Mouse (Mus musculus) lung, embryonic 15.5 days (tissue): ENCODE results near the gene Relb. TPM values are rescaled to one million over a fixed set of nuclear protein-coding genes. Genes with fewer than 3 reads are reported as not detected.
A peak's percentile ranks its signal among the peaks of the same experiment; 100 is the strongest.

Source experiments
- ATAC-seq: fragments of 200-750 bp; cut with Nextera tagmentation; 2 replicates; pipeline ENCODE4 v1.8.0; 2017; ENCODE audit warnings: moderate number of reproducible peaks, borderline replicate concordance; ENCODE audit not compliant: low FRiP score, low TSS enrichment; ENCODE audit errors: extremely low read depth
- H3K27ac ChIP-seq: fragments of 300-500 bp; sonication (generic); 2 replicates; pipeline ENCODE4 v1.5.1; 2015; ENCODE audit warnings: moderate library complexity, mild to moderate bottlenecking, inconsistent platforms
- H3K27me3 ChIP-seq: fragments of 300-500 bp; sonication (generic); 2 replicates; pipeline ENCODE4 v1.6.1; 2015; ENCODE audit warnings: inconsistent platforms
- H3K36me3 ChIP-seq: fragments of 300-500 bp; sonication (generic); 2 replicates; pipeline ENCODE4 v1.6.1; 2015; ENCODE audit warnings: inconsistent platforms
- H3K4me1 ChIP-seq: fragments of 300-500 bp; sonication (generic); 2 replicates; pipeline ENCODE4 v1.6.1; 2015; ENCODE audit warnings: inconsistent platforms
- H3K4me2 ChIP-seq: fragments of 300-500 bp; sonication (generic); 2 replicates; pipeline ENCODE4 v1.6.1; 2015; ENCODE audit warnings: inconsistent platforms, mild to moderate bottlenecking, moderate library complexity
- H3K4me3 ChIP-seq: fragments of 300-500 bp; sonication (generic); 2 replicates; pipeline ENCODE4 v1.5.1; 2015; ENCODE audit warnings: mild to moderate bottlenecking, inconsistent platforms
- H3K9ac ChIP-seq: fragments of 300-500 bp; sonication (generic); 2 replicates; pipeline ENCODE4 v1.6.1; 2015; ENCODE audit warnings: inconsistent platforms
- H3K9me3 ChIP-seq: fragments of 300-500 bp; sonication (generic); 2 replicates; pipeline ENCODE4 v1.6.1; 2016; ENCODE audit warnings: inconsistent platforms
- WGBS: fragments of 180-500 bp; shearing (Covaris S2); methylation state at CpG from one replicate; pipeline ENCODE4 v1.1.7; 2015; 5-methylcytosine and 5-hydroxymethylcytosine counted together
- polyA plus RNA-seq: library from polyadenylated mRNA; unstranded; fragments of >200 nt; fragmentation: Nextera tagmentation; extraction: Ambion mirVana; gene quantifications from 2 replicates; pipeline ENCODE4 v1.2.1, GENCODE M21; 2015

Relb gene
- polyA plus RNA-seq, 1 experiment from 2014 or later = 8.8 TPM

- Histone ChIP-seq H3K4me3 (peak overlapping the region; percentile 73), H3K9me3 (no peaks in the 10 kb centered on the region; the same call in 1 of the 2 replicates), H3K36me3 (peaks cover 27% of the 10 kb centered on the region), H3K27me3 (no peaks in the 10 kb centered on the region), H3K9ac (peak overlapping the region; percentile 93), H3K4me1 (peaks cover 48% of the 10 kb centered on the region), H3K27ac (peak overlapping the region; percentile 91), H3K4me2 (peak overlapping the region; percentile 96)
- under 1% methylated on average over 101 of the region's 102 CpGs for WGBS
- ATAC-seq = peak; percentile 86
These were observed 67.2 kb downstream of the Relb start for GRCm38 (mm10) chr7:19561765-19562642.

- peaks cover 22% of the 10 kb centered on the region for H3K36me3 ChIP-seq
- H3K4me2 ChIP-seq = peak overlapping the region; percentile 96
- H3K9me3 ChIP-seq = no peaks in the 10 kb centered on the region; the same call in 1 of the 2 replicates
- H3K9ac ChIP-seq = peak overlapping the region; percentile 93
- under 1% methylated on average over 11 of the region's 11 CpGs for WGBS
- H3K27me3 ChIP-seq = no peaks in the 10 kb centered on the region
- peaks cover 49% of the 10 kb centered on the region for H3K4me1 ChIP-seq
- H3K27ac ChIP-seq = peak overlapping the region; percentile 91
- ATAC-seq = no peak
- H3K4me3 ChIP-seq = peak overlapping the region; percentile 73
These were observed 67.8 kb downstream of the Relb start for GRCm38 (mm10) chr7:19561431-19561764.

DNA sequence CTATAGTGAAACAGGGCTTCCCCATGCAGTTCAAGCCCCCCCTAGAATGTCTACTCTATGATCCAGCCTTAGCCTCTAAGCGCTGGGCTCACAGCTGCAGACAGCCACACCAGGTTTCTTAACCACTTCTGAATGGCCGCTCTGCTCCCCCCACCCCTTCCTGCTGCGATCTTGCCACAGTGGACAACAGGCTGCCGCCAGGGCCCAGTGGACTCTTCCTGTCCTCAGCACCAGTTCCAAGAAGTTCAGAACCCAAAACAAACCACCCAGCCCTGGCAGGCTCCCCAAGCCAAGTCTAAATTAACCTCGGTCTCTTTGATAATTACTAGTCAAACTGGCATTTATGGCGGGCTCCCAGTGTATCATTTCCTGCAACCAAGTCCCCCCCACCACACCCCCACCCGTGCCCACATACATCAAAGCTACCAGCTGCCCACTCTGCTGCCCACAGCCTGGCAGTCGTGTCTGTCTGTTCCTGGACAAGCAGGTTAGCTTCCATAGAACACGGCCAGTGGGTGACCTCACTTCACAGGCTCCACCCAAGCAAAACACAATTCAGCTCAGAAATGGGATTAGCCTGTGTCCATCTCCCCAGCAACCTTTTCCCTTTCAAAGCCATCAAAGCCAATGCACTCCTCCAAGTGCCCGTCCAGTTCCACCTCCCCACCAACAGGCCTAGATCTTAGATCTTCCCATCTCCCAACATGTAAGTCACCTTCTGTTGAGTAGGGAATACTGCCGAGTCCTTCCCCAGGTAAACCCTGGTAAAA lies 68.6 kb downstream of the Relb start:
- peak overlapping the region; percentile 96 for H3K4me2 ChIP-seq
- peak overlapping the region; percentile 93 for H3K9ac ChIP-seq
- 0 out of 2 replicates have a peak overlapping the region, but pooled peaks have one; percentile 91 for H3K27ac ChIP-seq
- H3K4me1 ChIP-seq = peaks cover 49% of the 10 kb centered on the region
- WGBS = 17% methylated on average over 11 of the region's 11 CpGs
- H3K27me3 ChIP-seq = no peaks in the 10 kb centered on the region
- ATAC-seq = no peak
- H3K9me3 ChIP-seq = no peaks in the 10 kb centered on the region; the same call in 1 of the 2 replicates
- H3K4me3 ChIP-seq = peak overlapping the region; percentile 73
- H3K36me3 ChIP-seq = peaks cover 20% of the 10 kb centered on the region

GRCm38 (mm10) chr7:19558965-19559364 lies 70.3 kb downstream of the Relb start:
- Histone ChIP-seq H3K4me2 (peak overlapping the region; percentile 5; the same call in 1 of the 2 replicates), H3K4me1 (peaks cover 49% of the 10 kb centered on the region), H3K9me3 (no peaks in the 10 kb centered on the region), H3K27me3 (no peaks in the 10 kb centered on the region), H3K4me3 (no peak overlapping the region), H3K27ac (no peak overlapping the region), H3K36me3 (peaks cover 14% of the 10 kb centered on the region), H3K9ac (no peak overlapping the region)
- no peak for ATAC-seq
- 38% methylated on average over 2 of the region's 2 CpGs for WGBS

DNA sequence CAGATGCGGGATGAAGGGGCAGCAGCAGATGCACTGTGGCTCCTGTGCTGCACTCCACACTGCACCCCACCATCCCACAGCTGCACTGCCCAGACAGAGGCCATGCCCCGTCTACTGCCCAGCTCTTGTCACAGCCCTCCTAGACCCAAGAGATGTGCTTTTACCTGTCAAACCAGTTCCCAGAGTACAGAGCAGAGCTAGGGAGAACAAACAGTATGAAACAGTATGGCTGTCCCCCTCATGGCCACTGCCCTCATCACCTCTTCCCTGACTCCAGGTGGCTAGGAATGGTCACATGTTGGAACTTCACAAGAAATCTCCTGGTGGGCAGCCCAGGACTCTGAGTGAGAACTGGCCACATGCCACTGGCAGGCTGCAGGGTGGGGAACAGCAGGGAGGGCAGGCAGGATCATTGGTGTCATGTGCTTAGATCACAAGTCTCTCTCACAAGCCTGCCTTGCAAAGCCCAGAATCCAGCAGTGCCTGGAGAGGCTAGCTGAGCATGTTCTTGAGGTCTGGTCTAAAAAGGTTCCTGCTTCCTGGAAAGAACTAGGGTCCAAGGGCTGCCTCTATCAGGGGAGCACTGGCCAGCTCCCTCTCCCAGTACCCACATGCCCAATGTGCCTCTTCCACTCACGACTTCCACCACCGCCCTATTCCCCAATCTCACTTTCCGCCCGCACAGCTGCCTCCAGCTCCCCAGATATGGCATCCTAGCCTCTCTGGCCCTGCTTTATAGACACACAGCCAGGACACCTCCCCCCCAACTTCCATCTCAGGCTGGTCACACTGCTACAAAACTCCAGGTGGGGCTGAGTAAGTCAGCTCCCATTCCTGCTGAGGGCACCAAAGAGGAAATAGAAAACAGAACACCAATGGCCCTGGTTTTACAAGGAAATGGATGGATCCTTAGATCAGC lies 71.0 kb downstream of the Relb start:
- no peak overlapping the region for H3K9ac ChIP-seq
- peak overlapping the region; percentile 20; the same call in 1 of the 2 replicates for H3K27ac ChIP-seq

GRCm38 (mm10) chr7:19557086-19557485 lies 72.2 kb downstream of the Relb start:
- peaks cover 23% of the 10 kb centered on the region for H3K36me3 ChIP-seq
- H3K4me3 ChIP-seq = no peak overlapping the region
- ATAC-seq = no peak
- H3K9ac ChIP-seq = no peak overlapping the region
- H3K4me1 ChIP-seq = peaks cover 42% of the 10 kb centered on the region
- H3K9me3 ChIP-seq = no peaks in the 10 kb centered on the region
- H3K27ac ChIP-seq = 0 out of 2 replicates have a peak overlapping the region, but pooled peaks have one; percentile 20
- WGBS = 95% methylated on average over 2 of the region's 2 CpGs
- no peak overlapping the region for H3K4me2 ChIP-seq
- no peaks in the 10 kb centered on the region for H3K27me3 ChIP-seq

More for the DNA sequence above, 71.0 kb downstream of the Relb start:
- H3K27me3 ChIP-seq = no peaks in the 10 kb centered on the region
- no peak overlapping the region; the same call in 1 of the 2 replicates for H3K4me2 ChIP-seq
- peaks cover 21% of the 10 kb centered on the region for H3K36me3 ChIP-seq
- ATAC-seq = no peak
- no peak overlapping the region for H3K4me3 ChIP-seq
- peaks cover 46% of the 10 kb centered on the region for H3K4me1 ChIP-seq
- WGBS = 81% methylated on average over 6 of the region's 6 CpGs
- no peaks in the 10 kb centered on the region for H3K9me3 ChIP-seq

Other genes with a start within 250 kb of the Relb start
- gene Ercc2, start 247.4 kb downstream of the Relb start, polyA plus RNA-seq = 14.4 and 15.7 TPM in 2 replicates
- 13.3 and 18.4 TPM in 2 replicates for gene Klc3, start 225.3 kb downstream of the Relb start, polyA plus RNA-seq
- gene Ckm, start 224.7 kb downstream of the Relb start, polyA plus RNA-seq = 52.5 and 53.0 TPM in 2 replicates
- gene Mark4, start 170.6 kb downstream of the Relb start, polyA plus RNA-seq = 7.9 TPM in 2 replicates
- gene Exoc3l2, start 166.1 kb downstream of the Relb start, polyA plus RNA-seq = 1.4 and 1.7 TPM in 2 replicates
- 2.0 TPM in 2 replicates for gene Bloc1s3, start 121.1 kb downstream of the Relb start, polyA plus RNA-seq
- 97.8 and 103 TPM in 2 replicates for gene Trappc6a, start 121.0 kb downstream of the Relb start, polyA plus RNA-seq
- gene Nkpd1, start 111.6 kb downstream of the Relb start, polyA plus RNA-seq = 0.20 TPM in 1 of 2 replicates, not detected in the other
- gene Ppp1r37, start 66.4 kb downstream of the Relb start, polyA plus RNA-seq = 23.8 and 24.8 TPM in 2 replicates
- gene Zfp296, start 52.2 kb downstream of the Relb start, polyA plus RNA-seq = 0.50 and 0.54 TPM in 2 replicates
- 164 and 183 TPM in 2 replicates for gene Gemin7, start 51.8 kb downstream of the Relb start, polyA plus RNA-seq
- gene Clasrp, start 25.0 kb downstream of the Relb start, polyA plus RNA-seq = 46.4 and 51.4 TPM in 2 replicates
- gene Clptm1, start 35.6 kb upstream of the Relb start, polyA plus RNA-seq = 81.8 and 86.8 TPM in 2 replicates
- 4.0 and 9.5 TPM in 2 replicates for gene Apoc2, start 48.5 kb upstream of the Relb start, polyA plus RNA-seq
- not detected in 2 replicates for gene Gm44805, start 52.0 kb upstream of the Relb start, polyA plus RNA-seq
- 0.42 and 1.3 TPM in 2 replicates for gene Apoc4, start 52.0 kb upstream of the Relb start, polyA plus RNA-seq
- gene Apoc1, start 63.2 kb upstream of the Relb start, polyA plus RNA-seq = 19.5 and 22.0 TPM in 2 replicates
- gene Apoe, start 69.8 kb upstream of the Relb start, polyA plus RNA-seq = 458 and 503 TPM in 2 replicates
- 149 and 157 TPM in 2 replicates for gene Tomm40, start 86.0 kb upstream of the Relb start, polyA plus RNA-seq
- 133 and 140 TPM in 2 replicates for gene Nectin2, start 121.0 kb upstream of the Relb start, polyA plus RNA-seq
- 313 and 345 TPM in 2 replicates for gene Bcam, start 141.6 kb upstream of the Relb start, polyA plus RNA-seq
- 15.2 and 16.1 TPM in 2 replicates for gene Cblc, start 167.4 kb upstream of the Relb start, polyA plus RNA-seq
- gene Bcl3, start 193.3 kb upstream of the Relb start, polyA plus RNA-seq = 4.3 and 4.7 TPM in 2 replicates
- 0.16 TPM in 1 of 2 replicates, not detected in the other for gene Gm19345, start 222.6 kb upstream of the Relb start, polyA plus RNA-seq
- gene Ceacam16, start 231.9 kb upstream of the Relb start, polyA plus RNA-seq = not detected in 2 replicates